Mouse (Mus musculus): ENCODE data around the gene Gm20695. TPM values are rescaled to one million over a fixed set of nuclear protein-coding genes. Genes with fewer than 3 reads are reported as not detected.

Gene Gm20695
- polyA plus RNA-seq, 1 experiment from 2014 or later, result 1.5 TPM

DNA sequence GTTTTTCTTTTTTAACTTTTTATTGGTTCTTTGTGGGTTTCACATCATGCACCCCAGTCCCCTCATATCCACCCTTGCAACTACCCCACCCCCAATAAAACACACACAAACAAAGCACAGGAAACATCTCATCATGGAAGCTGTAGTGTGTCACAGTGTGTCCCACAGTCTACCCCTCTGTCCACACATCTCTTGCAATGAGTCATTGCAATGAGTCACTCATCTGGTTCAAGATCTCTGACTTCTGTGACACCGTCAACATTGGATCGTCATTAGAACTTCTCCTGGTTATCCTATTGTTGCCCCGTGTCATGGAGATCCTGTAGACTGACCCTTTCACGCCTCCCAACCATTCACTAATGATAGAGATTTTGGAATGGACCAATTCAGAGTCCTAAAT, 50.3 kb downstream of the Gm20695 start:
- WGBS, result 75% methylated on average over 4 of the region's 4 CpGs
- Histone ChIP-seq H3K4me2 (no peak overlapping the region), H3K9me3 (no peaks in the 10 kb centered on the region), H3K36me3 (peaks cover 89% of the 10 kb centered on the region), H3K27ac (replicated peaks) (no peak overlapping the region), H3K4me1 (no peaks in the 10 kb centered on the region), H3K4me3 (no peak overlapping the region), H3K27me3 (replicated peaks) (no peaks in the 10 kb centered on the region), H3K9ac (no peak overlapping the region)
- ATAC-seq (ENCODE audit: extremely low read depth, insufficient number of reproducible peaks, low FRiP score, low TSS enrichment), result no peak

DNA sequence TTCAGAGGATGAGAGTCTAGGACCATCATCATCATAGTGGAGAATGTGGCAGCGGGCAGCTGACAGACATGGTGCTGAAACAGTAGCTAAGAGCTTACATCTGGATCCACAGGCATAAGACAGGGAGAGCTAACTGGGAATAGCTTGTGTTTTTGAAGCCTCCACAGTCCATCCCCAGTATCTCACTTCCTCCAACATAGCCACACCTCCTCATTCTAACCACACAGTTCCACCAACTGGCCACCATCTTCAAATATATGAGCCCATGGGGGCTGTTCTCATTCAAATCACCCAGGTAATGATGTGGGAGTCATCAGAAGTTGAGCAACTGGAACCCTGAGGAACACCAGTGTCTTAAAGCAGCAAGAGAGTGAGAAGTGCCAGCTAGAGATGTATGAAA, 66.7 kb downstream of the Gm20695 start:
- WGBS, result 77% methylated on average over 1 of the region's 1 CpGs

DNA sequence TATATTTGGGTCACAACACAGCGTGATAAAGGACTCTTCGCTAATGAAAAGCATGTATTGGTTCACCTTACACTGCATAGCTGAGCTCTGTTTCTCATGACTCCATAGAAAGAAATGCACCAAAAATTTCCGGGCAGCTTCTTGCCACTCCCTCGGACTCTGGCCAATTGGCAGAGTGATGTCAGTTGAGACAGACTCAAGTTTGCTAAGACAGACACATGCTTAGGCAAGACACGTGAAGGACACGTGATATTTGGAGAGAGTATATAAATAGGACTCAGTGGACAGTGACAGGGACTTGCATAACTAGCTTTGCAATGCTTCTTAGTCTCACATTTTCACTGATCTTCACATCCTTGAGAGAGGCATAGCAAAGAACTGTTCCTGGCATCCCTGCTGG, 71.9 kb downstream of the Gm20695 start:
- Histone ChIP-seq H3K9me3 (no peaks in the 10 kb centered on the region), H3K4me1 (peaks cover 10% of the 10 kb centered on the region), H3K4me2 (no peak overlapping the region), H3K27me3 (replicated peaks) (no peaks in the 10 kb centered on the region), H3K36me3 (no peaks in the 10 kb centered on the region), H3K27ac (replicated peaks) (no peak overlapping the region), H3K9ac (no peak overlapping the region), H3K4me3 (no peak overlapping the region)
- 71% methylated on average over 6 of the region's 6 CpGs for WGBS
- ATAC-seq (ENCODE audit: extremely low read depth, insufficient number of reproducible peaks, low FRiP score, low TSS enrichment), result no peak

More for the DNA sequence above, 66.7 kb downstream of the Gm20695 start:
- H3K4me2 ChIP-seq, result no peak overlapping the region
- no peak overlapping the region for H3K27ac ChIP-seq (replicated peaks)
- H3K9me3 ChIP-seq, result no peaks in the 10 kb centered on the region
- no peak for ATAC-seq (ENCODE audit: extremely low read depth, insufficient number of reproducible peaks, low FRiP score, low TSS enrichment)
- no peaks in the 10 kb centered on the region for H3K4me1 ChIP-seq
- H3K9ac ChIP-seq, result no peak overlapping the region
- no peaks in the 10 kb centered on the region for H3K27me3 ChIP-seq (replicated peaks)
- H3K36me3 ChIP-seq, result no peaks in the 10 kb centered on the region
- no peak overlapping the region for H3K4me3 ChIP-seq

DNA sequence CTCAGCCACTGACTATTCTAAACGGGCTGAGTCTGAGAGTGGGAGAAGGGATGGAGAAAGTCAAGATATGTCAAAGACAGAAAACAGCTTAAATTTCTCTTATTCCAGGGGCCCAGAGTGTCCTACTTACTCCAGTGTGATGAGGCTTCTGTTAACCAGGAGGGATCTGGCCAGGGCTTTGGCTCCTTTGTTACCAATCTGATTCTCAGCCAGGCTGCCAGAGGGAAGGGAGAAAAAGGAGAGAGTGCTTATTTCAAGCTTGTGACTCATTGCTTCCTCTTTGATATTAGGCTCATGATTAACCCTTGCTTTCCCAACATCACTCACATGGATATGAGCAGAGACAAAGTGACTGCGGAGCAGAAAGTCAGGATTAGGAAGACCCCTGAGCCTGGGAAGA, 74.8 kb downstream of the Gm20695 start:
- Histone ChIP-seq H3K9me3 (no peaks in the 10 kb centered on the region), H3K27me3 (replicated peaks) (no peaks in the 10 kb centered on the region), H3K9ac (no peak overlapping the region), H3K27ac (replicated peaks) (peak overlapping the region; percentile 25; the same call in 1 of the 2 replicates), H3K4me2 (peak overlapping the region; percentile 38), H3K4me1 (peaks cover 10% of the 10 kb centered on the region), H3K4me3 (peak overlapping the region; percentile 25), H3K36me3 (no peaks in the 10 kb centered on the region)
- ATAC-seq (ENCODE audit: extremely low read depth, insufficient number of reproducible peaks, low FRiP score, low TSS enrichment), result no peak
- WGBS, result 48% methylated on average over 2 of the region's 2 CpGs

DNA sequence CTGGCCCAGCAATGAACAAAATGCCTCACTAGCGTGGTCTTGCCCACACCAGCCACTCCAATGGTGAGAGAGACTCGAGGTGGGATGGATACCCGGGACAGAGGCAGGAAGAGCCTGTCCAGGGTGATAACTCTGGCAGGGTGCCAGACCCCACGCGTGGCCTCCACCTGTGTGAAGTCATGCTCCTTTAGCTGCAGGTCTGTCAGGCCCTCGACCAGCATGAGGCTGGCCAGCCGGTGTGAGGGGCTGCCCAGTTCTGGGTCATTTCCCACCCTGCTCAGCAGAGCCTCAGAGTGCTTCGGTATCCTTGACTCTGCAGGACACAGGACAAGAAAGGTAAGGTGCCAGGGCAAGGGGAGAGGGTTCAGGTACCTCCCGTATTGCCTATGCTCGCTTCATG, 80.5 kb downstream of the Gm20695 start:
- no peaks in the 10 kb centered on the region for H3K36me3 ChIP-seq
- no peak overlapping the region for H3K4me2 ChIP-seq
- H3K4me3 ChIP-seq, result no peak overlapping the region
- no peaks in the 10 kb centered on the region for H3K9me3 ChIP-seq
- WGBS, result 65% methylated on average over 10 of the region's 10 CpGs
- H3K4me1 ChIP-seq, result no peaks in the 10 kb centered on the region
- no peak overlapping the region for H3K27ac ChIP-seq (replicated peaks)
- H3K9ac ChIP-seq, result no peak overlapping the region
- no peaks in the 10 kb centered on the region for H3K27me3 ChIP-seq (replicated peaks)
- no peak for ATAC-seq (ENCODE audit: extremely low read depth, insufficient number of reproducible peaks, low FRiP score, low TSS enrichment)

DNA sequence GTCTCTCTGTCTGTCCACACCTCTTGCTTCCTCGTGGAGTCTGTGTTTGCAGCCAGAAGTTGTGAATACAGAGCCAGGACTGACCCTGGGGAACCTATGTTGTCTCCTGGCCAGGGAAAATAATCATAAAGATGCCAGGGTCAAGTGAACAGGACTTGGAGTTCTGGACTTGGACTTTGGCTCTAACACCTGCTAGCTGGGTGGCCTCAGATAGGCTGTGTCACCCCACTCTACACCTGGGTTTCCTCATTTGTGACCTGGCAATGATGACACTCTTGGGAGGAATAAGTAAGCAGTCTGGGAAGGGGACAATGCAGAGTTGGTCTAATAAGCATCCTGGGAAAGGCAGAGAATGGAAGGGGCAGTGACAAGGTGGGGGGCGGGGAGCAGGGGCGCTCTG, 81.1 kb downstream of the Gm20695 start:
- Histone ChIP-seq H3K4me2 (no peak overlapping the region), H3K9me3 (no peaks in the 10 kb centered on the region), H3K27ac (replicated peaks) (no peak overlapping the region), H3K4me3 (no peak overlapping the region), H3K36me3 (no peaks in the 10 kb centered on the region), H3K27me3 (replicated peaks) (no peaks in the 10 kb centered on the region), H3K9ac (no peak overlapping the region), H3K4me1 (no peaks in the 10 kb centered on the region)
- WGBS, result 69% methylated on average over 3 of the region's 3 CpGs
- ATAC-seq (ENCODE audit: extremely low read depth, insufficient number of reproducible peaks, low FRiP score, low TSS enrichment), result no peak

Small RNA genes lying within 50 kb of the gene (microRNA-seq; reads per million reads assigned to microRNA genes)
- gene Gm23493, result not detected

Other genes with a start within 250 kb of the Gm20695 start
- gene Mefv, start 166.6 kb upstream of the Gm20695 start, polyA plus RNA-seq (2015; fragmentation: Nextera tagmentation; extraction: Ambion mirVana), result 0.04 TPM in 1 of 2 replicates, not detected in the other
- 26.6 and 27.1 TPM in 2 replicates for gene Zfp263, start 140.6 kb upstream of the Gm20695 start, polyA plus RNA-seq (2015; fragmentation: Nextera tagmentation; extraction: Ambion mirVana)
- not detected in 2 replicates for gene Olfr15, start 53.8 kb upstream of the Gm20695 start, polyA plus RNA-seq (2015; fragmentation: Nextera tagmentation; extraction: Ambion mirVana)
- gene Zfp174, start 37.4 kb upstream of the Gm20695 start, polyA plus RNA-seq (2015; fragmentation: Nextera tagmentation; extraction: Ambion mirVana), result 0.92 and 0.94 TPM in 2 replicates
- gene Naa60, start 12.3 kb upstream of the Gm20695 start, polyA plus RNA-seq (2015; fragmentation: Nextera tagmentation; extraction: Ambion mirVana), result 34.0 and 35.2 TPM in 2 replicates
- 4.2 and 4.9 TPM in 2 replicates for gene Zfp597, start 87 bp upstream of the Gm20695 start, polyA plus RNA-seq (2015; fragmentation: Nextera tagmentation; extraction: Ambion mirVana)
- gene 1700037C18Rik, start 24.0 kb downstream of the Gm20695 start, polyA plus RNA-seq (2015; fragmentation: Nextera tagmentation; extraction: Ambion mirVana), result 7.4 and 8.8 TPM in 2 replicates
- 11.4 and 14.5 TPM in 2 replicates for gene Cluap1, start 24.2 kb downstream of the Gm20695 start, polyA plus RNA-seq (2015; fragmentation: Nextera tagmentation; extraction: Ambion mirVana)
- 1.5 and 1.7 TPM in 2 replicates for gene Nlrc3, start 92.0 kb downstream of the Gm20695 start, polyA plus RNA-seq (2015; fragmentation: Nextera tagmentation; extraction: Ambion mirVana)
- gene Slx4, start 119.1 kb downstream of the Gm20695 start, polyA plus RNA-seq (2015; fragmentation: Nextera tagmentation; extraction: Ambion mirVana), result 8.6 and 10.0 TPM in 2 replicates
- gene Dnase1, start 152.3 kb downstream of the Gm20695 start, polyA plus RNA-seq (2015; fragmentation: Nextera tagmentation; extraction: Ambion mirVana), result 3.5 and 4.1 TPM in 2 replicates
- gene Trap1, start 193.2 kb downstream of the Gm20695 start, polyA plus RNA-seq (2015; fragmentation: Nextera tagmentation; extraction: Ambion mirVana), result 93.9 and 103 TPM in 2 replicates